Mouse (Mus musculus) erythroblast, embryonic 14.5 days (primary cell): ENCODE results near the gene Ppef2.

Experiments
- GATA1 ChIP-seq: IDR thresholded peaks from 2 replicates; pipeline ENCODE4 v1.6.1; 2012; ENCODE audit warnings: low read length, inconsistent platforms, mixed read lengths
- TAL1 ChIP-seq: IDR thresholded peaks from 3 replicates; pipeline ENCODE4 v1.6.1; 2012; ENCODE audit warnings: low read length, inconsistent platforms, mixed read lengths

DNA sequence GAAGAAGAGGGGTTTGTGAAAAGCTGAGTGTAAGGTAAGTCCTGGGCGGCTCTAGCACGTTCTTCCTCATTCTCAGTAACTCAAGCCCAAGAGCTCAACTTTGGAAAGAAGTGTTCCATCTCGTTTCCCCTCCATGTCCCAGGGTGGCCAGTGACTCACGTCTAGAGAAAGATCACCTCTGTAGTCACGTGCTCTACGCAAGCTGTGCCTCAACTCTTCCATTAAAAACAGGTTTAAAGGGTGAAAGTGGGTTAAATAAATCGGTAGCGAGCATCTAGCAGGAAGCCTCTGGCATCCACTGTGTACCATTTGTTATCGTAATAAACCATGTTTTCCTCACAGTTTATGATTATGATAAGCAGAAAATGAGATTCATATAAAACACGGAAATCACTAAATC, 24.2 kb downstream of the Ppef2 start:
- TF ChIP-seq GATA1 (no peak), TAL1 (no peak)
